Mouse (Mus musculus) testis, postnatal 14 days (tissue): ENCODE results near the gene Zfp598.

Experiments used
- DNase-seq: peaks from one replicate; pipeline ENCODE4 v3.0.0; 2021; ENCODE audit warnings: low spot score

Zfp598 gene

DNA sequence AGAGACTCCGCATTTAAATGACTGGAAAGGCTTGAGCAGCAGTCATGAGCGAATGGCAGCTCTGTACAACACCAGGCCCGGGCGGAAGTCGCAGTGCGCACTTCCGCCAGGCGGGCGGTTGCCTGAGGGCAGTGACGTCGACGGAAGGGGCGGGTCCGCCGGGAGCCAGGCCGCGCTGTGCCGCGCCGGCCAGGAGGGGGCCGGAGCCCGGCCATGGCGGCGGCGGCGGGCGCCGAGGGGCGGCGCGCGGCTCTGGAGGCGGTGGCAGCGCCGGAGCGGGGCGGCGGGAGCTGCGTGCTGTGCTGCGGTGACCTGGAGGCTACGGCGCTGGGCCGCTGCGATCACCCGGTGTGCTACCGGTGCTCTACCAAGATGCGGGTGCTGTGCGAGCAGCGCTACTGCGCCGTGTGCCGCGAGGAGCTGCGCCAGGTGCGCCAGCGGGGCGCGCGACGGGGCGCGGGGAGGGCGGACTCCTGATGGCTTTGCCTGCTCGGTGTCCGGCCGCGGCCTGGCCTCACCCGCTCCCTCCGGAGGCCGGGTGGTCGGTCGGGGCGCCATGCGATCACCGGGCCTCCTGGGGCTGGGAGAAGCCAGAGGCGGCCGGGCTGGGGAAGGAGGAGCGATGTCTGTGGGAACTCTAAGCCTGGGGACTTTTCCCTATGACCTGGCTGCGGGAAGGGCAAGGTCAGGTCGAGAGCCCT is at the start of gene Zfp598:
TSS of gene Zfp598 (plus strand) at position 143 of the 701 bp plus-strand sequence.
- peak; percentile 93 for DNase-seq

DNA sequence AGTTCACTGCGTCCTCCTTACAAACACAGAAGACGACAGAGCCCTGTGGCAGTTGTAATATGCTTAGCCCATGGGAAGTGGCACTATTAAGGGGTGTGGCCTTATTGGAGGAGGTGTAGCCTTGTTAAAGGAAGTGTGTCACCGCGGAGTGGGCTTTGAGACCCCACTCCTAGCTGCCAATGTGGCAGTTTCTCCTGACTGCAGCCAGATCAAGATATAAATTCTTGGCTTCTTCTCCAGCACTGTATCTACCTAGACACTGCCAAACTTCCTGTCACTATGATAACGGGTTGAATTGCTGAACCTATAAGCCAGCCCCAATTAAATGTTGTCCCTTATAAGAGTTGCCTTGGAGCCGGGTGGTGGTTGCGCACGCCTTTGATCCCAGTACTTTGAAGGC is 44.0 kb upstream of the Zfp598 start:
- DNase-seq: no peak

- no peak for DNase-seq
Measured at GRCm38 (mm10) chr17:24628646-24629045, 40.8 kb upstream of the Zfp598 start.

- DNase-seq: no peak
Measured at GRCm38 (mm10) chr17:24630072-24630471, 39.4 kb upstream of the Zfp598 start.

DNA sequence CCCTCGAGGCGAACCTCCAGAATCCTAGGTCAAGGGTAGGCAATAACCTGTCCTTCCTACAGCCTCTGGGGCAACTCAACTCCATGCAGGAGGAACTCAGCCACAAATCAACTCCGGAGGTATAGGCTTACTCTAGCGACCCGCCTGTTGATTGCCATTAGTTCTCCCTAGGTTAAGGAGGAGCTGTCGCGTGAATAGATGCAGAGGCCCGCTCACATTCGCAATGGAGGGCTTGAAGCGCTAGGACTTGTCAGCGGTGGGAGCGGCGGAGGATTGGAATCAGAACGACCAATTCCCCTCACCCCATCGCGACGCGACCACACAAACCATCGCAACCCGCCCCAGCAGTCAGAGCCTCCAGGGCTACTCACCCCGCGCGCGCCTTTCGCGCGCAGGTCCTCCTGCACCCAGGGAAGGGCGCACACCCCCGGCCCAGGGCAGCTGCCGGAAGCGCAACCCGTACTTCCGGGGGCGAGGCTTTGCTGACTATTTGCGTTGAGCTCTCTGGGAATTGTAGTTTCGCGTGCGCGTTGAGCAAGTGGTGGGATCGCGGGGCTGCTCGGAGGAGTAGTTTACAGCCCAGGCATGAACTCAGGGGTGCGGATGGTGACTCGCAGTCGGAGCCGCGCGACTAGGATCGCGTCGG is 37.2 kb upstream of the Zfp598 start, which contains the start of the genes Tsc2 and Nthl1:
TSS of gene Tsc2 (minus strand) at position 464 of the 646 bp plus-strand sequence.
TSS of gene Nthl1 (plus strand) at position 514 of the 646 bp plus-strand sequence.
- peak; percentile 87 for DNase-seq

- DNase-seq: peak; percentile 68
Measured at GRCm38 (mm10) chr17:24632813-24633449, 36.6 kb upstream of the Zfp598 start.

DNA sequence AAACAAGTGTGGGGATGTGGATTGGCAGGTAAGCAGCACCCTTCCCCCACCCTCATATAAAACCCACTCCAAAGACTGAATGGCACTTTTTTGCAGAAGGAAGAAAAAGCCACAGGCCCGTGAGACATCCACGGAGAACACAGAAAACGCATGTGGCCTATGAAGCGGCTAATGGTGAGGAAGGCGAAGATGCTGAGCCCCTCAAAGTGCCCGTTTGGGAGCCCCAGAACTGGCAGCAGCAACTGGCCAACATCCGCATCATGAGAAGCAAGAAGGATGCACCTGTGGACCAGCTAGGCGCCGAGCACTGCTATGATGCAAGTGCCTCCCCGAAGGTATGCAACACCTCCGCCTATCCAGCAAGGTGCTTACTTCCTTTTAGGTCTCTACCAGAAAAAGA is 35.7 kb upstream of the Zfp598 start:
- DNase-seq: no peak

DNA sequence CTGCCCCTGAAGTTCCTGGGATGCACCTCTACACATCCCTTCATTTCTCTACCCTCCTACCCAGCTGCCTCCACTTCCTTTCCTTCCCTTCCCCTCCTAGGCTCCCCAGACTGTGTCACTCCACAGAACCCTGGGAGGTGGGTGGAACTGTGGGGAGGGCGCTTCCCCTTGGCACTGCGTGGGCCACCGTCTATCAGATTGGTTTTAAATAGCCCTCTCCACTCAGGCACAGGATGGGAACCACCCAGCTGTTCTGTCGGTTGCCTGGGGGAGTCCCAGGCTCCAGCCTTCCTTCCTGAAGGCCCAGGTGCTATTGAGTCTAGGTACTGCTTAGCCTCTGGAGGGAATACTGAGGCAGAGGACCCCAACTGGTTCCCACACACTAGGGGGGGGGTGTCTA is 34.5 kb upstream of the Zfp598 start:
- no peak for DNase-seq

- no peak for DNase-seq
Measured at GRCm38 (mm10) chr17:24635694-24636093, 33.8 kb upstream of the Zfp598 start.

GRCm38 (mm10) chr17:24636781-24637481 is 32.6 kb upstream of the Zfp598 start:
- no peak for DNase-seq

DNA sequence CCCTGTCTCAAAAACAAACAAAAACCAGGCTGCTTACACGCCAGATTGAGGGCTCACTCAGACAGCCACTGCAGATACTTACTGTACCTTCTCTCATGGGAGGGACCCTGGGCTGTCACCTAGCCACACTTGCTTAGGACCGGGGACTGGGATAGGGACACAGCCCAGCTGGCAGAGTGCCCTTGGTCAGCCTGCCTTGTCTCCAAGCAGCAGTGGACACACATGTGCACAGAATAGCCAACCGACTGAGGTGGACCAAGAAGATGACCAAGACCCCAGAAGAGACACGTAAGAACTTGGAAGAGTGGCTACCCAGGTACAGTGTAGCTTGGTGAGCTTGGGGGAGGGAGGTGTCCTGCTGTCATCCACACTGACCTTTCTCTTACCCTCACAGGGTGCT is 31.3 kb upstream of the Zfp598 start:
- no peak for DNase-seq

- DNase-seq: peak; percentile 74
Measured at GRCm38 (mm10) chr17:24638840-24639239, 30.6 kb upstream of the Zfp598 start.

- no peak for DNase-seq
Measured at GRCm38 (mm10) chr17:24639571-24639988, 29.9 kb upstream of the Zfp598 start.

- DNase-seq: no peak
Measured at GRCm38 (mm10) chr17:24640119-24640518, 29.4 kb upstream of the Zfp598 start.

DNA sequence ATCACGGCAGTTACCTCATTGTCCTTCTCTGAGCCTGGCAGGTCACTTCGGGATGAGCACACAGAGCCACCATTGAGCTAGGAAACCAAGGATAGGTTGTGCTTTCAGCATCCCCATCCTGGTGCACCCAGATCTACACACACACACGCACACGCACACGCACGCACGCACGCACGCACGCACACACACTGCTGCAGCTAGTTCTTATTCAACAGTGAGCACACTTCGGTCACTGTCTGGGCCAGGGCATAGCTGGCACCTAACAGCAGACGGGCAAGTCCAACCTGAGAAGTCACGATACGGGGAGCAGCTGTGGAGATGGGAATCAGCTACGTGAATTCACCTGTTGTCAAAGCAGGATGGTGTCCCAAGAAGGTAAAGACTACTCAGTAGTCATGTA is 28.9 kb upstream of the Zfp598 start:
- DNase-seq: no peak

DNA sequence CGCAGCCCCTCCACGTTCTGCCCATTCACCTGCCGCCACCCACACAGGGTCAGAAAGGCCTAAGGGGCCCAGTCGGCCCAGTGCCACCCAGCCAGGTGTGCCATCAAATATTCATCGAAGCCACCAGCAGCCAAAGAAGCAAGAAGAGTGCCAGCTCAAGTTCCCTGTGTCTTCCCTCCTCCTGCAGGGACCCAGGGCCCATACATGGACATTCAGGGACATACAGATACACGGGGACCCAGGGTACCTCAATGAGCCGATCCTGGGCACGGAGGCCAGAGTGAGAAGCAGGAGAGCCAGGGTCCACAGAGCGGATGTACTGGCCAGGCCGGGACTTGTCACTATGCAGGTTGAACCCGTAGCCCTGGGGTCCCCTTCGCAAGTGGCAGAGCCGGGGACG is 27.5 kb upstream of the Zfp598 start:
- no peak for DNase-seq

DNA sequence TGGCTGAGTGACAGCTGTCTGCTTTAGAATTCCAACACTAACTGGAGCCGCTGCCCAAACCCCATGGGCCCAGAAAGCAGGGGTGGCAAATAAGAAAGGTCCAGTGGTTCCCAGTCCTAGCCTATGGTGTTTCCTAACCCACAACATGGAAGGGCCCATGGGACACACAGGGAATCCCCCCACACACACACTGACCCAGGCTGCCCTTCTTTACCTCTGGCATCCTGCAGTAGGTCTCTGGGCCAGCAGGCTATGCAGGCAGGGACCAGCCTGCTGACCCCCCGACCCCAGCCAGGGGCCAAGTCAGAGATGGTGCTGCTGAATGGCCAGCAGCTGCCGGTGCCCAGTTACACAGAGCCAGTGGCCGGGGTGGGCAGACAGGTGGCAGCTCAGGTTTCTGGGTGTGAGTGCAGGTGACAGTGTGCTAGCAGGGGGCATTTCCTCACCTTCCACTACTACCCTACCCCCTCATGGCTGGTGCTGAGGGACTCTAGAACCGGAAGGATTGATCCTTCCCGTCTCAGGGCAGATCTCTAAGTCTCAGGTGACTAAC is 26.6 kb upstream of the Zfp598 start:
- no peak for DNase-seq

DNA sequence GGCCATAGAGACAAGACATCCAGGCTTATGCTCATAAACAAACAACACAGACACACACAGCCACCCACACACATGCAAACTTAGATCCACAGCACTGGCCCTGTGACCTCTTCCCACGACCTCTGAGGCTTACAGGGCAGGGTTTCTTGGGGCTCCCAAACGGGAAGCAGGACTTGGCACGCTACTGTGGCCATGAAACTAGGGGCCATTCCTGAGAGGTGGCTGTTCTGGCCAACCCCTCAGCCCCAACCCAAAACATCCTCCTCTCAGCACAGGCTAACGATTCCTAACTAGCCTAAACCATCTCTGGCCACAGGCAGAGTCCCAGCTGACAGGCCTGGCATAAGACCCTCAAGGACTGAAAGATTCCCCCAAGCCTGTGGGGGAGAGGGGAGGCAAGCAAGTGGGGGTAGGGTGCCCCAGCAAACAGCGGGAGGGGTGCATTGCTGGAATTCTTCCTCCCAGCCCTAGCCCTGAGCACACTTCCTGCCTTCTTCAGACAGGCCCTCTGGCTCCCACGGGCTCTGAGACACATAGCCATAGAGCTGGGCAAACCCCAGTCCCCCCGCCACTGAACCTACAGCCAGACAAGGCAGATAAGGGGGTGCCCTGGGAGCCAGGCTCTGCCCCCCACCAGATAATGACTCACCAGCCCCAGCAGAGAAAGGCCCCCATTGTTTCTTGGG is 25.3 kb upstream of the Zfp598 start:
- DNase-seq: no peak

- no peak for DNase-seq
Measured at GRCm38 (mm10) chr17:24644875-24645721, 24.4 kb upstream of the Zfp598 start.

- no peak for DNase-seq
Measured at GRCm38 (mm10) chr17:24645916-24646315, 23.6 kb upstream of the Zfp598 start.

- no peak for DNase-seq
Measured at GRCm38 (mm10) chr17:24646381-24646780, 23.1 kb upstream of the Zfp598 start.
